Mouse (Mus musculus) hindbrain, embryonic 10.5 days (tissue): ENCODE measurements around the gene Cavin3. TPM values are rescaled to one million over a fixed set of nuclear protein-coding genes. Genes with fewer than 3 reads are reported as not detected.

ENCODE experiments used
- DNase-seq: peaks from one replicate; pipeline ENCODE4 v3.0.0-alpha.2; 2017; ENCODE audit warnings: low spot score
- H3K27ac ChIP-seq: fragments of 300-500 bp; sonication (generic); 2 replicates; pipeline ENCODE4 v1.5.1; 2016; ENCODE audit warnings: mild to moderate bottlenecking, moderate library complexity
- H3K27me3 ChIP-seq: fragments of 300-500 bp; sonication (generic); 2 replicates; pipeline ENCODE4 v1.6.1; 2016; ENCODE audit warnings: mild to moderate bottlenecking; ENCODE audit not compliant: poor library complexity, insufficient read depth, severe bottlenecking
- H3K36me3 ChIP-seq: fragments of 300-500 bp; sonication (generic); 2 replicates; pipeline ENCODE4 v1.6.1; 2016; ENCODE audit warnings: mild to moderate bottlenecking, moderate library complexity
- H3K4me1 ChIP-seq: fragments of 300-500 bp; sonication (generic); replicated peaks from 2 replicates; pipeline ENCODE4 v1.6.1; 2016; ENCODE audit warnings: mild to moderate bottlenecking
- H3K4me3 ChIP-seq: fragments of 300-500 bp; sonication (generic); 2 replicates; pipeline ENCODE4 v1.5.1; 2016; ENCODE audit warnings: mild to moderate bottlenecking, moderate library complexity
- H3K9me3 ChIP-seq: fragments of 300-500 bp; sonication (generic); 2 replicates; pipeline ENCODE4 v1.6.1; 2016; ENCODE audit warnings: mild to moderate bottlenecking, moderate library complexity
- WGBS: fragments of 180-500 bp; shearing (Covaris S2); methylation state at CpG from one replicate; pipeline ENCODE4 v1.1.7; 2016; 5-methylcytosine and 5-hydroxymethylcytosine counted together
- polyA plus RNA-seq: library from polyadenylated mRNA; unstranded; fragments of >200 nt; fragmentation: Nextera tagmentation; extraction: Ambion mirVana; gene quantifications from 2 replicates; pipeline ENCODE4 v1.2.1, GENCODE M21; 2016

The Cavin3 gene
- polyA plus RNA-seq, 1 experiment from 2014 or later = 32.2 TPM

- H3K36me3 ChIP-seq = no peaks in the 10 kb centered on the region
- H3K9me3 ChIP-seq = no peaks in the 10 kb centered on the region
- no peak overlapping the region for H3K27ac ChIP-seq
- no peak for DNase-seq
- H3K4me3 ChIP-seq = no peak overlapping the region
- no peaks in the 10 kb centered on the region for H3K4me1 ChIP-seq
- 78% methylated on average over 4 of the region's 4 CpGs for WGBS
- H3K27me3 ChIP-seq = no peaks in the 10 kb centered on the region
Measured at GRCm38 (mm10) chr7:105507257-105507656, 25.2 kb upstream of the Cavin3 start.

DNA sequence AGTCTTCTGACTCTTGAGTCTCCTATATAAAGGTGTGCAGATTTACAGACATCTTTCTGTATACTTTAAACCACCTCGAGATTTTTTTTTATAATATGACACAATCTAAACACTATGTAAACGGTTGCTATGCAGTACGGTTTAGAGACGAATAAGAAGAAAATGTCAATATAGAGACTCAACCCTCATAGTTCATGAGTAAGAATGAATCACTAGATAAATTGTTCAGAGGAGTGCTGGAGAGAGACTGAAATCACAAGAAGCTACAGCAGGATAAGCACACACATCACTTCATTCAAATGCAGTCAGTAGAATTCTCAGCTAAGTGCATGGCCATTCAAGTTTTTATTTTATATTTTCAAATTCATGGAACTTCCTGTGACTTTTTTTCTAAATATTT, 19.9 kb upstream of the Cavin3 start:
- Histone ChIP-seq H3K4me3 (no peak overlapping the region), H3K36me3 (no peaks in the 10 kb centered on the region), H3K4me1 (no peaks in the 10 kb centered on the region), H3K9me3 (no peaks in the 10 kb centered on the region), H3K27ac (no peak overlapping the region), H3K27me3 (no peaks in the 10 kb centered on the region)
- WGBS = 87% methylated on average over 4 of the region's 4 CpGs
- no peak for DNase-seq

GRCm38 (mm10) chr7:105499676-105500075, 17.6 kb upstream of the Cavin3 start:
- Histone ChIP-seq H3K27me3 (no peaks in the 10 kb centered on the region), H3K27ac (no peak overlapping the region), H3K4me1 (no peaks in the 10 kb centered on the region), H3K9me3 (no peaks in the 10 kb centered on the region), H3K36me3 (no peaks in the 10 kb centered on the region), H3K4me3 (no peak overlapping the region)
- WGBS = 85% methylated on average over 1 of the region's 1 CpGs
- no peak for DNase-seq

DNA sequence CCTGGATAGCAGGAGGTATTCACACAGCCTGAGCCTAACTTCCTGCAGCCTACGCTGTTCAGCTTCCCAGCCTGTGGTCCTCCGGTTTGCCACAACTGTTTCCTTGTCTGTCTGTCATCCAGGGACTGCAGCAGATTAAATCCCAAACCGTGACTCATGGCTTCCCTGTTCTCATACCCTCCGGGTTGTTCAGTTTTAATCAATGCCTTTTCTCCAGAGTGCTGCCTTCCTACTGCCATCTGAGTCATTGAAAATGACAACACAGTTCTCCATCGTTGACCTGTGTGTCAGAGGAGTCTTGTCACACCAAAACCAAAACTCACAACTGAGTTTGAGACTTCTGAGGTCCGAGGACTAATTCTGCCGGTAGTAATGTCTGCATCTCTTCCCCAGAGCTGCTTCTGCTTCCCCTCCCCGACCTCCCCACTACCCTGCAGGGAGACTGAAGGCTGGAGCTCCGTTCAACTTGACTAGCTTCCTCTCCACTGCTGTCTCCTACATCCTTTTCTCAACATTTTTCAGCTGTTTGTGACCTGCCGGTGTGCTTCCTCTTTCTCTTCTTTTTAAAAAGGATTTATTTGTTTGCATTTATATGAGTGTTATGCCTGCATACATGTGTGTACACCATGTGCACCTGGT, 16.9 kb upstream of the Cavin3 start:
- Histone ChIP-seq H3K27me3 (no peaks in the 10 kb centered on the region), H3K4me1 (no peaks in the 10 kb centered on the region), H3K9me3 (no peaks in the 10 kb centered on the region), H3K27ac (no peak overlapping the region), H3K4me3 (no peak overlapping the region), H3K36me3 (no peaks in the 10 kb centered on the region)
- WGBS = 65% methylated on average over 10 of the region's 10 CpGs
- no peak for DNase-seq

GRCm38 (mm10) chr7:105497881-105498280, 15.8 kb upstream of the Cavin3 start:
- no peak for DNase-seq
- H3K27me3 ChIP-seq = no peaks in the 10 kb centered on the region
- H3K4me1 ChIP-seq = no peaks in the 10 kb centered on the region
- H3K9me3 ChIP-seq = no peaks in the 10 kb centered on the region
- no peak overlapping the region for H3K4me3 ChIP-seq
- H3K27ac ChIP-seq = no peak overlapping the region
- WGBS = 93% methylated on average over 3 of the region's 3 CpGs
- no peaks in the 10 kb centered on the region for H3K36me3 ChIP-seq

- Histone ChIP-seq H3K4me3 (no peak overlapping the region), H3K9me3 (no peaks in the 10 kb centered on the region), H3K36me3 (no peaks in the 10 kb centered on the region), H3K27ac (no peak overlapping the region), H3K27me3 (peaks cover 10% of the 10 kb centered on the region), H3K4me1 (peaks cover 3% of the 10 kb centered on the region)
- WGBS = 84% methylated on average over 6 of the region's 6 CpGs
- no peak for DNase-seq
Measured at GRCm38 (mm10) chr7:105487104-105487876, 5.2 kb upstream of the Cavin3 start.

- H3K4me1 ChIP-seq = peaks cover 26% of the 10 kb centered on the region
- no peaks in the 10 kb centered on the region for H3K36me3 ChIP-seq
- H3K27ac ChIP-seq = no peak overlapping the region
- WGBS = 80% methylated on average over 5 of the region's 5 CpGs
- peaks cover 25% of the 10 kb centered on the region for H3K27me3 ChIP-seq
- no peak overlapping the region for H3K4me3 ChIP-seq
- no peak for DNase-seq
- no peaks in the 10 kb centered on the region for H3K9me3 ChIP-seq
Measured at GRCm38 (mm10) chr7:105485029-105485428, 2.9 kb upstream of the Cavin3 start.

GRCm38 (mm10) chr7:105482426-105482825, 326 bp upstream of the Cavin3 start:
- Histone ChIP-seq H3K36me3 (no peaks in the 10 kb centered on the region), H3K4me1 (peaks cover 36% of the 10 kb centered on the region), H3K27me3 (peaks cover 25% of the 10 kb centered on the region), H3K27ac (peak overlapping the region; percentile 89), H3K9me3 (no peaks in the 10 kb centered on the region), H3K4me3 (peak overlapping the region; percentile 58)
- DNase-seq = no peak
- WGBS = 46% methylated on average over 8 of the region's 8 CpGs

DNA sequence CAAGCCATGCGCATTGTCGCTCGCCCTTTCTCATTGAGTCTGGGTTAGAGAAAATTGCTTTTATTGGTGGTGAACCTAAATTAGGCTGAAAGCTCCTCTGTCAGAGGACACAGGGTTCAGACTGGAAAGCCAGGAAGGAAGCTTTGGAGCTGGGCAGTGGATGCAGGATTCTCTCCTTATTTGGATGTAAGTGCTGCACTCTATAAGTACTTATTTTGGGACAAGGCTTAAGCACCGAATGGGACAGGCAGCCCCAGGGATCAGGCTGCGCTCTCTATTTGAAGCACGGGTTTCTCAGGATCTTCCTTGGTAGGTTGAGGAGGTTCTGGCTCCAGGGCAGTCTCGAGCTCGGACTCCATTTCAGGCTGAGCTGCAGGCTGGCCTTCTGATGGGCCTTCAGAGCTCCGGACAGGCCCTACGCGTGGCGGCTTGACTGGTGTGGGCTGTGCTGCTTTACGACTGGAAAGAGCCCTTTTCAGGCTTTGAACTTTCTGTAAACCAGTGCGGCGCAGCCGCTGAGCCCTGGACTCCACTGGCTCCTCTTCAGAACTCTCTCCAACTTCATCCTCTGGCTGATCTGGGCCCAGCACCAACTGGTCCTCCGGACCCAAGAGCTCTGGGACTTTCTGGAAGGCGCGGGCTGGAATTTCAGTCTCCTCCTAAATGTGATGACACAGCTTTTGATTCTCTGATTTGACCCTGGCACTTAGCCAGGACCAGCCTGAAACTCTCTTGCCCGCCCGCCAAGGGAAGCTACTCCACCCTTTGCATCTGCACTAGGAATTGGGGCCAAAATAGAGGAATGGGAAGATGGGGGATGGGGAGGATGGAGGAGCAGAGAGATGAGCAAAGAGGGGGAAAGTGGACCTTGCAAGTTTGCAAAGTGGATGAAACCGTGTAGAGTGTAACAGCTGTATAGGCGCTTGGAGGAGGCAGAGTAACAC, 1.3 kb downstream of the Cavin3 start:
- Histone ChIP-seq H3K4me1 (peaks cover 36% of the 10 kb centered on the region), H3K36me3 (no peaks in the 10 kb centered on the region), H3K27me3 (peaks cover 25% of the 10 kb centered on the region), H3K27ac (peak overlapping the region; percentile 89), H3K4me3 (peak overlapping the region; percentile 58), H3K9me3 (no peaks in the 10 kb centered on the region)
- DNase-seq = peak; percentile 23
- WGBS = 67% methylated on average over 23 of the region's 23 CpGs

DNA sequence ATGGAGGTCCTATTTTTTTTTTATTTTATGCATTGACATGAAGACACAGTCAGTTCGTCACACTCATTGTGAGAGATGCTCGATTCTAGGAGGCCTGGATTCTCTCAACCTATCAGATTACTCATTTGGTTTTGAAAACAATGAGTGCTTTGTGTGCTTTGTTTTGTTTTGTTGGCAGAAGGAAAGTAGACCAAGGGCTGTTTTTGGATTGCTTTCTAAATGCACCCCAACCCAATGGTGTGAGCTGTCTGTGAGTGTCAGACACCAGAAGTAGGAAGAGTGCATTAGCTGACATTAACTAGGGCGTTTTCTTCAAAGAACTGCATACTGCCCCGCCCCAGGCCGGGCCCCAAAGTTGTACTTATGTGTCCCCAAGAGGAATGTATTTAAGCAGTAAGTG, 2.0 kb downstream of the Cavin3 start:
- Histone ChIP-seq H3K4me1 (peaks cover 36% of the 10 kb centered on the region), H3K9me3 (no peaks in the 10 kb centered on the region), H3K4me3 (no peak overlapping the region), H3K27ac (peak overlapping the region; percentile 89), H3K36me3 (no peaks in the 10 kb centered on the region), H3K27me3 (peaks cover 25% of the 10 kb centered on the region)
- WGBS = 50% methylated on average over 5 of the region's 5 CpGs
- DNase-seq = no peak

DNA sequence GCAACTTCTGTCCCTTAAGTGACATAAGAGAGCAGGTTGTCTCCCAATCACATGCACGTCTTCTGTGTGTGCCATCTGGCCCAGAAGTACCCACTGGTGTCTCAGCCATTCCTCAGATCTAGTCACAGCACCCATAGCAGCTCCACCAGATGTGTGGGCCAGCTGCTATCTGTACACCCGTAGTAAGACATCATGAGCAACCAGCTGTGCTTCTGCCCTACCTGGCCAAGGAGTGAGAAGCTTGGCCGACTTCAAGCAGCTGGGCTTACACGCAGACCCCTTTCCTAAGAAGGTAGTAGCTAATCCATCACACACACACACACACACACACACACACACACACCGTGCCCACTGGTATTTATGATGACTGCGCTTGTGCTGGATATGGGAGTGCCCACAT, 2.9 kb downstream of the Cavin3 start:
- Histone ChIP-seq H3K27me3 (peaks cover 25% of the 10 kb centered on the region), H3K4me3 (no peak overlapping the region), H3K9me3 (no peaks in the 10 kb centered on the region), H3K27ac (0 out of 2 replicates have a peak overlapping the region, but pooled peaks have one; percentile 37), H3K4me1 (peaks cover 36% of the 10 kb centered on the region), H3K36me3 (no peaks in the 10 kb centered on the region)
- DNase-seq = no peak
- WGBS = 88% methylated on average over 6 of the region's 6 CpGs

GRCm38 (mm10) chr7:105478344-105478743, 3.8 kb downstream of the Cavin3 start:
- Histone ChIP-seq H3K4me1 (peaks cover 36% of the 10 kb centered on the region), H3K9me3 (no peaks in the 10 kb centered on the region), H3K27me3 (peaks cover 25% of the 10 kb centered on the region), H3K27ac (no peak overlapping the region), H3K4me3 (no peak overlapping the region), H3K36me3 (no peaks in the 10 kb centered on the region)
- WGBS = 83% methylated on average over 8 of the region's 8 CpGs
- no peak for DNase-seq
